In genomic region chr9:56633449-56634225, GRCm38 (mm10) we compare ENCODE assay signal across 8 mouse cellular contexts.
DNase-seq lines count a peak whose midpoint lies in the region; ATAC-seq lines count a peak whose summit lies in the region.

No protein-coding gene starts in this region.

- H3K36me3 ChIP-seq in heart, embryonic 11.5 days (ENCODE audit: control insufficient read depth, insufficient read depth, low read length) = no peaks in the 10 kb centered on the region
- no peaks in the 10 kb centered on the region for H3K36me3 ChIP-seq in embryonic facial prominence, embryonic 15.5 days
- no peaks in the 10 kb centered on the region for H3K36me3 ChIP-seq in limb, embryonic 15.5 days

- H3K9me3 ChIP-seq in heart, embryonic 11.5 days (replicated peaks; ENCODE audit: control insufficient read depth, low read length) = no peaks in the 10 kb centered on the region
- no peaks in the 10 kb centered on the region for H3K9me3 ChIP-seq in embryonic facial prominence, embryonic 15.5 days (replicated peaks)
- H3K9me3 ChIP-seq in limb, embryonic 15.5 days = no peaks in the 10 kb centered on the region

- no peak for ATAC-seq in heart, embryonic 11.5 days (replicated peaks; ENCODE audit: insufficient number of reproducible peaks, low FRiP score, low TSS enrichment)
- no peak for ATAC-seq in embryonic facial prominence, embryonic 15.5 days (ENCODE audit: insufficient number of reproducible peaks, low FRiP score, low TSS enrichment, low read depth)
- ATAC-seq in limb, embryonic 15.5 days (ENCODE audit: insufficient number of reproducible peaks, low FRiP score, low TSS enrichment, low read depth) = no peak
- no peak for ATAC-seq in CD4-positive, CD25-positive, alpha-beta regulatory T cell, adult 4 months
- ATAC-seq in inflammation-experienced regulatory T-cells, adult 6 months = no peak

- H3K9ac ChIP-seq in heart, embryonic 11.5 days (ENCODE audit: low read depth, low read length) = no peak overlapping the region
- H3K9ac ChIP-seq in embryonic facial prominence, embryonic 15.5 days = no peak overlapping the region
- no peak overlapping the region for H3K9ac ChIP-seq in limb, embryonic 15.5 days

- no peak for DNase-seq in heart, adult 11 months
- DNase-seq in Muller cell, postnatal 12 days (ENCODE audit: inconsistent ontology term) = peak; percentile 31
- DNase-seq in T-cell, adult 2 months (ENCODE audit: low spot score) = no peak

- H3K4me1 ChIP-seq in heart, embryonic 11.5 days (ENCODE audit: control insufficient read depth, insufficient read depth, low read length) = peaks cover 32% of the 10 kb centered on the region
- peaks cover 49% of the 10 kb centered on the region for H3K4me1 ChIP-seq in embryonic facial prominence, embryonic 15.5 days
- peaks cover 38% of the 10 kb centered on the region for H3K4me1 ChIP-seq in limb, embryonic 15.5 days

- peak overlapping the region; percentile 64; the same call in 1 of the 2 replicates for H3K4me3 ChIP-seq in heart, embryonic 11.5 days (ENCODE audit: low read depth, low read length)
- H3K4me3 ChIP-seq in embryonic facial prominence, embryonic 15.5 days (replicated peaks) = peak overlapping the region; percentile 67
- H3K4me3 ChIP-seq in limb, embryonic 15.5 days = peak overlapping the region; percentile 69

- peaks cover 52% of the 10 kb centered on the region for H3K27me3 ChIP-seq in heart, embryonic 11.5 days (ENCODE audit: control insufficient read depth, insufficient read depth, low read length)
- H3K27me3 ChIP-seq in embryonic facial prominence, embryonic 15.5 days = peaks cover 45% of the 10 kb centered on the region
- H3K27me3 ChIP-seq in limb, embryonic 15.5 days = peaks cover 55% of the 10 kb centered on the region

- peak overlapping the region; percentile 95; the same call in 1 of the 2 replicates for H3K4me2 ChIP-seq in heart, embryonic 11.5 days
- peak overlapping the region; percentile 99 for H3K4me2 ChIP-seq in embryonic facial prominence, embryonic 15.5 days (replicated peaks)
- H3K4me2 ChIP-seq in limb, embryonic 15.5 days = peak overlapping the region; percentile 98

- no peak overlapping the region for H3K27ac ChIP-seq in heart, embryonic 11.5 days (ENCODE audit: low read depth, low read length)
- H3K27ac ChIP-seq in embryonic facial prominence, embryonic 15.5 days (replicated peaks) = no peak overlapping the region
- no peak overlapping the region for H3K27ac ChIP-seq in limb, embryonic 15.5 days

- WGBS in heart, embryonic 11.5 days (ENCODE audit: insufficient replicate concordance) = 23% methylated on average over 13 of the region's 13 CpGs
- 36% methylated on average over 13 of the region's 13 CpGs for WGBS in embryonic facial prominence, embryonic 15.5 days
- WGBS in limb, embryonic 15.5 days = 37% methylated on average over 13 of the region's 13 CpGs
